Mouse (Mus musculus) ES-E14 (cell line): Measurements from ENCODE around the gene 2010300C02Rik.

Experiments used
- HCFC1 ChIP-seq: IDR thresholded peaks from 2 replicates; pipeline ENCODE4 v1.6.1; 2012; ENCODE audit warnings: low read length, inconsistent platforms, borderline replicate concordance; ENCODE audit not compliant: insufficient read depth
- MAFK ChIP-seq: IDR thresholded peaks from 2 replicates; pipeline ENCODE4 v1.6.1; 2014; ENCODE audit warnings: mild to moderate bottlenecking, low read depth, low read length, inconsistent platforms; ENCODE audit not compliant: insufficient read depth
- ZC3H11A ChIP-seq: IDR thresholded peaks from 2 replicates; pipeline ENCODE4 v1.6.1; 2012; ENCODE audit warnings: low read depth, mild to moderate bottlenecking, inconsistent platforms, low read length, borderline replicate concordance

DNA sequence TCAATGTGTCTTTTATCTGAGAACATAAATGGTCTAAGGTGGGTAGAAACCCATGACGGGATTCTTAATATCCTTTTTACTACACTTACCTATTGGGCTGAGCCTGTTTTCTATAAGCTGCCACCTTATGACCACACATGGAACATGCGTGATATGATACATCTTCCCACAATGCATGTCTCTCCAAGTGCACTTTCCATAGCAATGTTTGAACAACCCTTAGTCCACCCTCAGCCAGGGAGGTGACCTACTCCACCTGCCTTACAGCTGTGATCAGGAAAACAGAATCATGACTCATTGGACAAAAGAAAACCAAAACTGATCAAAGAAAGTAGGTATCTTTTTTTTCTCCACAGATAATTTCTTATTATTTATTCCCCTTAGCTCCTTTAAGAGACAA lies 63.9 kb downstream of the 2010300C02Rik start:
- no peak for TF ChIP-seq HCFC1
- no peak for TF ChIP-seq MAFK
- no peak for TF ChIP-seq ZC3H11A
